Mouse (Mus musculus) embryo, embryonic 11.5 days (tissue): ENCODE measurements at regions not wholly inside any gene's neighbourhood (a gene's known extent, or its start where the extent isn't known, plus 50 kb on each side); places are given as distances from the start of the nearest gene placed in this dataset.

Source experiments
- DNase-seq: peaks from one replicate; pipeline ENCODE4 v3.0.0-alpha.2; 2012; ENCODE audit warnings: low read depth, low spot score

- no peak for DNase-seq
Measured at GRCm38 (mm10) chr10:24493392-24493791, 101.8 kb upstream of the Ccn2 start.

DNA sequence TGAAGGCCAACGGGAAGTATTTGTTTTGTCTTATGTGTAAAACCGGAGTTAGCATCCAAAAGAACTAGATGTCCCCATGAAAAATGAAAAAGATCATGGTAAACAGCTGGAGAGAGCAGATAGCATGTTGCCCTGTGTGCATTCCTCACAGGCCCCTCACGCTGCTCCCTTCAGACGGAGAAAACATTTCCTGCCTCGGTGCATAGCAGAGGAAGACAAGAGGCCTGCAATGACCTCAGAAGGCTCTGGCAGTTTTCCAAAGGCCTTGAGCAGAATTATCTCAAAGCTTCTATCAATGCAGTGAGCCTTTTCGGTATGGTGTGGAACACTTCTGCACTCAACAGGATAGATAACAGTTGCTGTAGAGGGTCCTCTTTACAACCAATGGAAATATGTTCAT is 101.3 kb upstream of the Ccn2 start:
- DNase-seq: peak; percentile 5

- DNase-seq: no peak
Measured at GRCm38 (mm10) chr10:24519795-24520512, 75.3 kb upstream of the Ccn2 start.

DNA sequence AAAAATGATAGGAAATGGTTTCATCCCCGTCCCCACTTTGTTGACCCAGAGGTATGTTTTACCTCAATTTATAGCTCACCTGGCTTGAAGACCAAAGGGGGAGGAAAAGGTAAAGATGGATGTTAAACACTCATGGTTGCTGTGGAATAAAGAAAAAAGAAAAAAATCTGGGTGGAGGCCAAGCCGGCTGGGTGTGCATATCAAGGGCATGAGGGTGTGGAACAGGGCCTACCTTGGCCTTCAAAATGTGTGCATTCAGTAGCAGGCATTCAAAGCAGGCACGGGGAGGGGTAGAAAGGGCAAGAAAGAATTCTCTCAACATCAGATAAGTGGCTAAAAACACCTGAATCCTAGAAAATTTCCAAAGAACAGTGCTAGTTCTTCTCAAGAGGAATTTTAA is 74.7 kb upstream of the Ccn2 start:
- DNase-seq: no peak

DNA sequence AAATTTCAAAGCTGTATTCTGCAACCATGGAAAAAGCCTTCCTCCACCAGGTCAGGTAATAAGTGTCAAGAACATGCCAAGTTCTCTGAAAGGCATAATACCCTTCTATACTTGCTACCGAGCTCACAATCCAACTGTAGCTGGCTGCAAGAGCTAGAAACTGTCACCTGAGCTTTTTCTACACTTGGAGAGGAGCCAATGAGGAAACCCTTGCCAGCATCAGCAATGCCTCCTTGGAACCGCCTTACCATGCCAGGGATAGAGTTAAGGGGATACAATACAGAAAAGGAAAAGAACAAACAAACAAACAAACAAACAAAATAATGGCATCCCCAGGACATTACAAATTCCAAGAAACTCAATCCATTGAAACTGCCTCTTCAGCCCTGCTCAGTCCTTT is 62.5 kb upstream of the Ccn2 start:
- no peak for DNase-seq

- no peak for DNase-seq
Measured at GRCm38 (mm10) chr10:24534901-24535300, 60.3 kb upstream of the Ccn2 start.

- no peak for DNase-seq
Measured at GRCm38 (mm10) chr10:24535461-24535860, 59.8 kb upstream of the Ccn2 start.

GRCm38 (mm10) chr10:24541990-24542389 is 53.3 kb upstream of the Ccn2 start:
- DNase-seq: no peak
